Mouse (Mus musculus) forebrain, postnatal 0 days (tissue): ENCODE results near the gene Cd3d. TPM values are rescaled to one million over a fixed set of nuclear protein-coding genes. Genes with fewer than 3 reads are reported as not detected.

ENCODE experiments used
- ATAC-seq: fragments of 200-750 bp; cut with Nextera tagmentation; 2 replicates; pipeline ENCODE4 v1.8.0; 2017; ENCODE audit warnings: mild to moderate bottlenecking, moderate library complexity
- DNase-seq: peaks from one replicate; pipeline ENCODE4 v3.0.0-alpha.2; 2015
- H3K27ac ChIP-seq: fragments of 300-500 bp; sonication (generic); 2 replicates; pipeline ENCODE4 v1.5.1; 2014; ENCODE audit warnings: low read depth, mild to moderate bottlenecking, antibody characterized with exemption, low read length, moderate library complexity, mixed read lengths
- H3K27me3 ChIP-seq: fragments of 300-500 bp; sonication (generic); 2 replicates; pipeline ENCODE4 v1.6.1; 2014; ENCODE audit warnings: mild to moderate bottlenecking, low read length, mixed read lengths; ENCODE audit not compliant: insufficient read depth
- H3K36me3 ChIP-seq: fragments of 300-500 bp; sonication (generic); 2 replicates; pipeline ENCODE4 v1.6.1; 2014; ENCODE audit warnings: mild to moderate bottlenecking, moderate library complexity; ENCODE audit not compliant: insufficient read depth
- H3K4me1 ChIP-seq: fragments of 300-500 bp; sonication (generic); 2 replicates; pipeline ENCODE4 v1.6.1; 2014; ENCODE audit warnings: antibody characterized with exemption; ENCODE audit not compliant: insufficient read depth
- H3K4me2 ChIP-seq: fragments of 300-500 bp; sonication (generic); 2 replicates; pipeline ENCODE4 v1.6.1; 2014; ENCODE audit warnings: low read depth, mild to moderate bottlenecking, moderate library complexity
- H3K4me3 ChIP-seq: fragments of 300-500 bp; sonication (generic); 2 replicates; pipeline ENCODE4 v1.5.1; 2014; ENCODE audit warnings: low read depth, low read length, mixed read lengths
- H3K9ac ChIP-seq: fragments of 300-500 bp; sonication (generic); 2 replicates; pipeline ENCODE4 v1.6.1; 2014; ENCODE audit warnings: mild to moderate bottlenecking
- H3K9me3 ChIP-seq: fragments of 300-500 bp; sonication (generic); 2 replicates; pipeline ENCODE4 v1.6.1; 2016; ENCODE audit warnings: low read length
- CTCF ChIP-seq: sonication (generic); IDR thresholded peaks from 2 replicates; pipeline ENCODE4 v1.5.1; 2016; ENCODE audit warnings: antibody characterized with exemption, control low read depth, low read depth
- WGBS: fragments of 180-500 bp; shearing (Covaris S2); extraction: QIAGEN DNeasy Blood & Tissue Kit; methylation state at CpG from one replicate; pipeline ENCODE4 v1.1.7; 2014; 5-methylcytosine and 5-hydroxymethylcytosine counted together
- polyA plus RNA-seq: library from polyadenylated mRNA; unstranded; fragments of >200 nt; fragmentation: Nextera tagmentation; extraction: Ambion mirVana; gene quantifications from 2 replicates; pipeline ENCODE4 v1.2.1, GENCODE M21; 2015
- total RNA-seq: library from RNA; depleted of rRNA; stranded (reverse); fragments of >200 nt; gene quantifications from 2 replicates; pipeline ENCODE4 v1.2.3, GENCODE M21; 2014; rRNA removed

The Cd3d gene
- total and polyA plus RNA-seq, 2 experiments from 2014 or later, result not detected

GRCm38 (mm10) chr9:45034526-45034925 lies 52.9 kb downstream of the Cd3d start:
- H3K27ac ChIP-seq, result no peak overlapping the region
- 77% methylated on average over 3 of the region's 3 CpGs for WGBS
- H3K4me2 ChIP-seq, result no peak overlapping the region
- H3K27me3 ChIP-seq, result peaks cover 7% of the 10 kb centered on the region
- TF ChIP-seq CTCF, result no peak
- ATAC-seq (no peak), DNase-seq (no peak)
- no peaks in the 10 kb centered on the region for H3K36me3 ChIP-seq
- no peaks in the 10 kb centered on the region for H3K4me1 ChIP-seq
- no peak overlapping the region for H3K4me3 ChIP-seq
- H3K9me3 ChIP-seq, result no peaks in the 10 kb centered on the region
- H3K9ac ChIP-seq, result no peak overlapping the region

Other genes with a start within 250 kb of the Cd3d start
- 106 and 129 TPM in 2 replicates for gene Phldb1, start 246.6 kb upstream of the Cd3d start, total RNA-seq
- gene Phldb1, start 246.6 kb upstream of the Cd3d start, polyA plus RNA-seq, result 28.2 and 34.3 TPM in 2 replicates
- 107 and 113 TPM in 2 replicates for gene Arcn1, start 213.9 kb upstream of the Cd3d start, total RNA-seq
- 86.0 and 105 TPM in 2 replicates for gene Arcn1, start 213.9 kb upstream of the Cd3d start, polyA plus RNA-seq
- gene Ift46, start 213.9 kb upstream of the Cd3d start, total RNA-seq, result 67.0 and 72.4 TPM in 2 replicates
- 158 and 166 TPM in 2 replicates for gene Ift46, start 213.9 kb upstream of the Cd3d start, polyA plus RNA-seq
- 11.8 and 12.8 TPM in 2 replicates for gene Tmem25, start 182.5 kb upstream of the Cd3d start, total RNA-seq
- 11.6 and 14.9 TPM in 2 replicates for gene Tmem25, start 182.5 kb upstream of the Cd3d start, polyA plus RNA-seq
- gene Ttc36, start 178.7 kb upstream of the Cd3d start, total RNA-seq, result 0.69 and 2.6 TPM in 2 replicates
- gene Ttc36, start 178.7 kb upstream of the Cd3d start, polyA plus RNA-seq, result 0.68 and 0.71 TPM in 2 replicates
- gene Kmt2a, start 100.5 kb upstream of the Cd3d start, total RNA-seq, result 14.5 and 18.5 TPM in 2 replicates
- gene Kmt2a, start 100.5 kb upstream of the Cd3d start, polyA plus RNA-seq, result 6.7 and 13.7 TPM in 2 replicates
- gene Atp5l, start 61.0 kb upstream of the Cd3d start, total RNA-seq, result 216 and 362 TPM in 2 replicates
- 859 and 1,152 TPM in 2 replicates for gene Atp5l, start 61.0 kb upstream of the Cd3d start, polyA plus RNA-seq
- 40.9 and 51.5 TPM in 2 replicates for gene Ube4a, start 16.2 kb upstream of the Cd3d start, total RNA-seq
- 22.6 and 28.9 TPM in 2 replicates for gene Ube4a, start 16.2 kb upstream of the Cd3d start, polyA plus RNA-seq
- not detected in 2 replicates for gene Cd3g, start 1.4 kb upstream of the Cd3d start, total RNA-seq
- gene Cd3g, start 1.4 kb upstream of the Cd3d start, polyA plus RNA-seq, result not detected in 2 replicates
- not detected in 2 replicates for gene Cd3e, start 27.8 kb downstream of the Cd3d start, total RNA-seq
- gene Cd3e, start 27.8 kb downstream of the Cd3d start, polyA plus RNA-seq, result 0.19 TPM in 1 of 2 replicates, not detected in the other
- gene Mpzl2, start 58.0 kb downstream of the Cd3d start, total RNA-seq, result 2.2 and 4.6 TPM in 2 replicates
- 2.0 and 2.3 TPM in 2 replicates for gene Mpzl2, start 58.0 kb downstream of the Cd3d start, polyA plus RNA-seq
- gene Mpzl3, start 73.4 kb downstream of the Cd3d start, total RNA-seq, result 1.8 and 3.7 TPM in 2 replicates
- gene Mpzl3, start 73.4 kb downstream of the Cd3d start, polyA plus RNA-seq, result 0.62 and 1.1 TPM in 2 replicates
- 0.23 TPM in 1 of 2 replicates, not detected in the other for gene Jaml, start 97.4 kb downstream of the Cd3d start, total RNA-seq
- 0.16 and 0.19 TPM in 2 replicates for gene Jaml, start 97.4 kb downstream of the Cd3d start, polyA plus RNA-seq
- gene Scn2b, start 136.0 kb downstream of the Cd3d start, total RNA-seq, result 8.6 and 11.5 TPM in 2 replicates
- 3.6 and 5.4 TPM in 2 replicates for gene Scn2b, start 136.0 kb downstream of the Cd3d start, polyA plus RNA-seq
- gene Scn4b, start 156.6 kb downstream of the Cd3d start, total RNA-seq, result 0.43 and 0.69 TPM in 2 replicates
- gene Scn4b, start 156.6 kb downstream of the Cd3d start, polyA plus RNA-seq, result 0.36 and 0.59 TPM in 2 replicates
- 0.38 TPM in 1 of 2 replicates, not detected in the other for gene BC049352, start 200.2 kb downstream of the Cd3d start, total RNA-seq
- 0.28 and 0.47 TPM in 2 replicates for gene BC049352, start 200.2 kb downstream of the Cd3d start, polyA plus RNA-seq
- not detected in 2 replicates for gene Tmprss4, start 222.3 kb downstream of the Cd3d start, total RNA-seq
- gene Tmprss4, start 222.3 kb downstream of the Cd3d start, polyA plus RNA-seq, result not detected in 2 replicates